ENCODE assay signal across 8 mouse cellular contexts in genomic region chr4:129695815-129696157, GRCm38 (mm10). TPM values are rescaled to one million over a fixed set of nuclear protein-coding genes. Genes with fewer than 3 reads are reported as not detected.
DNase-seq lines count a peak whose midpoint lies in the region; ATAC-seq and TF ChIP-seq lines count a peak whose summit lies in the region.

No protein-coding gene starts in this region.

- H3K27ac ChIP-seq in testis, adult 2 months (ENCODE audit: control insufficient read depth, insufficient read depth, low read depth, low read length): peak overlapping the region; percentile 34
- peak overlapping the region; percentile 74 for H3K27ac ChIP-seq in liver, embryonic 13.5 days

- H3K4me1 ChIP-seq in erythroblast, embryonic 14.5 days (ENCODE audit: control insufficient read depth): peaks cover 30% of the 10 kb centered on the region
- H3K4me1 ChIP-seq in testis, adult 2 months (ENCODE audit: control insufficient read depth, insufficient read depth, low read length): peaks cover 4% of the 10 kb centered on the region
- H3K4me1 ChIP-seq in liver, embryonic 13.5 days (replicated peaks): peaks cover 26% of the 10 kb centered on the region

- H3K4me2 ChIP-seq in liver, embryonic 13.5 days: peak overlapping the region; percentile 91

- peak overlapping the region; percentile 85 for H3K4me3 ChIP-seq in erythroblast, embryonic 14.5 days (replicated peaks)
- peak overlapping the region; percentile 93 for H3K4me3 ChIP-seq in testis, adult 2 months (ENCODE audit: control insufficient read depth, low read depth, low read length)
- H3K4me3 ChIP-seq in liver, embryonic 13.5 days (replicated peaks): peak overlapping the region; percentile 84

- 18% methylated on average over 6 of the region's 6 CpGs for WGBS in liver, embryonic 13.5 days (ENCODE audit: insufficient replicate concordance)

- DNase-seq in testis, postnatal 14 days (ENCODE audit: low spot score): no peak
- no peak for DNase-seq in liver, embryonic 13.5 days
- DNase-seq in retina, embryonic 14.5 days (ENCODE audit: low spot score): no peak
- no peak for DNase-seq in frontal cortex, postnatal 14 days (ENCODE audit: low spot score in 2 of 2)
- DNase-seq in layer of hippocampus, adult 11-12 months (ENCODE audit: low spot score): no peak

- TF ChIP-seq POLR2A in testis, adult 2 months (IDR thresholded peaks at IDR 0.05; ENCODE audit: control insufficient read depth, low read depth, low read length): no peak

- peak overlapping the region; percentile 78 for H3K9ac ChIP-seq in liver, embryonic 13.5 days

- no peak for ATAC-seq in erythroblast, adult 5-6 weeks (replicated peaks; ENCODE audit: low FRiP score, poor library complexity, severe bottlenecking)
- peak; percentile 13; the same call in 1 of the 2 replicates for ATAC-seq in liver, embryonic 13.5 days (ENCODE audit: low read depth)

- no peaks in the 10 kb centered on the region for H3K9me3 ChIP-seq in erythroblast, embryonic 14.5 days (ENCODE audit: control insufficient read depth, low read length)
- no peaks in the 10 kb centered on the region for H3K9me3 ChIP-seq in liver, embryonic 13.5 days (replicated peaks)

- H3K36me3 ChIP-seq in erythroblast, embryonic 14.5 days (ENCODE audit: control insufficient read depth): peaks cover 25% of the 10 kb centered on the region
- peaks cover 6% of the 10 kb centered on the region for H3K36me3 ChIP-seq in testis, adult 2 months (ENCODE audit: control insufficient read depth, insufficient read depth, low read length)
- peaks cover 31% of the 10 kb centered on the region for H3K36me3 ChIP-seq in liver, embryonic 13.5 days

- TF ChIP-seq CTCF in testis, adult 2 months (IDR thresholded peaks at IDR 0.05; ENCODE audit: control insufficient read depth, insufficient read depth, insufficient replicate concordance, low read depth, low read length): no peak

- no peaks in the 10 kb centered on the region for H3K27me3 ChIP-seq in erythroblast, embryonic 14.5 days (ENCODE audit: control insufficient read depth)
- H3K27me3 ChIP-seq in testis, adult 2 months (ENCODE audit: control insufficient read depth, insufficient read depth, low read length): no peaks in the 10 kb centered on the region
- no peaks in the 10 kb centered on the region for H3K27me3 ChIP-seq in liver, embryonic 13.5 days

RNA-seq across cellular contexts. Expression of gene Tmem39b, which starts 0.9 kb away (rescaled TPM):
- 1.0 and 1.4 TPM in 2 replicates for polyA plus RNA-seq in erythroblast, embryonic 14.5 days (2012)
- 6.3 and 14.4 TPM in 2 replicates for total RNA-seq in erythroblast, adult 5-6 weeks (2015; ENCODE audit: low replicate concordance)
- total RNA-seq in erythroblast, adult 5-6 weeks (2017; ENCODE audit: low replicate concordance): 0.28 and 0.68 TPM in 2 replicates
- 273 and 283 TPM in 2 replicates for polyA plus RNA-seq in testis, adult 2 months (2012; rRNA removed)
- polyA plus RNA-seq in liver, embryonic 13.5 days (2015; fragmentation: Nextera tagmentation; extraction: Ambion mirVana): 4.0 and 4.4 TPM in 2 replicates

RNA-seq across cellular contexts. Expression of gene Kpna6, which starts 23.2 kb away (rescaled TPM):
- polyA plus RNA-seq in erythroblast, embryonic 14.5 days (2012): 0.47 and 0.65 TPM in 2 replicates
- 7.9 and 11.9 TPM in 2 replicates for total RNA-seq in erythroblast, adult 5-6 weeks (2015; ENCODE audit: low replicate concordance)
- total RNA-seq in erythroblast, adult 5-6 weeks (2017; ENCODE audit: low replicate concordance): 7.6 and 10.3 TPM in 2 replicates
- polyA plus RNA-seq in testis, adult 2 months (2012; rRNA removed): 140 and 143 TPM in 2 replicates
- polyA plus RNA-seq in liver, embryonic 13.5 days (2015; fragmentation: Nextera tagmentation; extraction: Ambion mirVana): 7.2 and 9.0 TPM in 2 replicates

RNA-seq across cellular contexts. Expression of gene Khdrbs1, which starts 46.3 kb away (rescaled TPM):
- 5.8 and 6.3 TPM in 2 replicates for polyA plus RNA-seq in erythroblast, embryonic 14.5 days (2012)
- total RNA-seq in erythroblast, adult 5-6 weeks (2015; ENCODE audit: low replicate concordance): 20.9 and 26.3 TPM in 2 replicates
- total RNA-seq in erythroblast, adult 5-6 weeks (2017; ENCODE audit: low replicate concordance): 20.2 and 24.3 TPM in 2 replicates
- 17.1 and 19.2 TPM in 2 replicates for polyA plus RNA-seq in testis, adult 2 months (2012; rRNA removed)
- polyA plus RNA-seq in liver, embryonic 13.5 days (2015; fragmentation: Nextera tagmentation; extraction: Ambion mirVana): 37.6 and 41.5 TPM in 2 replicates

RNA-seq across cellular contexts. Expression of gene Txlna, which starts 54.9 kb away (rescaled TPM):
- 2.8 and 3.0 TPM in 2 replicates for polyA plus RNA-seq in erythroblast, embryonic 14.5 days (2012)
- total RNA-seq in erythroblast, adult 5-6 weeks (2015; ENCODE audit: low replicate concordance): 6.7 and 10.0 TPM in 2 replicates
- 11.3 and 20.8 TPM in 2 replicates for total RNA-seq in erythroblast, adult 5-6 weeks (2017; ENCODE audit: low replicate concordance)
- 15.3 and 15.9 TPM in 2 replicates for polyA plus RNA-seq in testis, adult 2 months (2012; rRNA removed)
- polyA plus RNA-seq in liver, embryonic 13.5 days (2015; fragmentation: Nextera tagmentation; extraction: Ambion mirVana): 30.7 and 35.1 TPM in 2 replicates

Comparison
In these comparisons a context has a peak if more than half of its experiments do, and no peak if none do; other contexts are left out.
1. RNA of gene Tmem39b, which starts 0.9 kb away (polyA plus RNA-seq): 273 to 283 TPM in testis, adult 2 months; 4.0 to 4.4 TPM in liver, embryonic 13.5 days and 1.0 to 1.4 TPM in erythroblast, embryonic 14.5 days; every median in the first group is over 10 times any median in the second.
2. RNA of gene Kpna6, which starts 23.2 kb away (polyA plus RNA-seq): 140 to 143 TPM in testis, adult 2 months; 7.2 to 9.0 TPM in liver, embryonic 13.5 days and 0.47 to 0.65 TPM in erythroblast, embryonic 14.5 days; every median in the first group is over 10 times any median in the second.
3. Peak in every context shown above with its lines, with median percentiles within 50 percentile points of each other: H3K4me3 ChIP-seq.